Mouse (Mus musculus): ENCODE measurements at regions not wholly inside any gene's neighbourhood (a gene's known extent, or its start where the extent isn't known, plus 50 kb on each side); places are given as distances from the start of the nearest gene placed in this dataset.

- H3K4me3 ChIP-seq (ENCODE audit: insufficient read depth, low read length) = no peak overlapping the region
- no peaks in the 10 kb centered on the region for H3K4me1 ChIP-seq (ENCODE audit: control insufficient read depth, insufficient read depth, low read length)
- TF ChIP-seq CTCF (IDR thresholded peaks at IDR 0.05; ENCODE audit: borderline replicate concordance, insufficient read depth, low read length) (no peak), POLR2A (IDR thresholded peaks at IDR 0.05; ENCODE audit: low read depth, low read length) (no peak)
- no peak overlapping the region for H3K27ac ChIP-seq (ENCODE audit: insufficient read depth, low read length)
These were observed 104.7 kb upstream of the Aldh1a3 start for GRCm38 (mm10) chr7:66532048-66532447.

GRCm38 (mm10) chr7:66531111-66531510, 103.8 kb upstream of the Aldh1a3 start:
- H3K4me1 ChIP-seq (ENCODE audit: control insufficient read depth, insufficient read depth, low read length) = no peaks in the 10 kb centered on the region

DNA sequence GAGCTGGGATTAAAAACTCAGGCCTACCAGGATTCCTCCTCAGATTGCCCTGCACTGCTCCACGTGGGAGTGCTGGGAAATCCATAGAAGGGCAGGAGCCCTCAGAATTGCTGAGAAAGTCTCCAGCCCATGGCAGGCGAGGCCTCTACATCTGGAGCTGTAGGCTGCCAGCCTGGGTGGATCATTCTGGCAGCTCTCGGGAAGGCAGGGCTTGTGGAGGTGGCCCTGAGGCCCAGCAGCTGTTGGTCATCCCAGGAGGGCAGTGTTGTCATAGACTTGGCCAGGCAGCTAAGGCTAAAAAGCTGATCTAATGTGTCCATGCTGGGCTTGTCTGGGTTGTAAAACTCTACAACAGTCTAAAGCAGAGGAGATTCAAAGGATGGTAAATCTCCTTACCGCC, 101.6 kb upstream of the Aldh1a3 start:
- TF ChIP-seq CTCF (IDR thresholded peaks at IDR 0.05; ENCODE audit: borderline replicate concordance, insufficient read depth, low read length) = no peak
- no peak for TF ChIP-seq POLR2A (IDR thresholded peaks at IDR 0.05; ENCODE audit: low read depth, low read length)
- Histone ChIP-seq H3K4me3 (ENCODE audit: insufficient read depth, low read length) (no peak overlapping the region), H3K27ac (ENCODE audit: insufficient read depth, low read length) (no peak overlapping the region), H3K4me1 (ENCODE audit: control insufficient read depth, insufficient read depth, low read length) (no peaks in the 10 kb centered on the region)

More at GRCm38 (mm10) chr7:66531111-66531510, 103.8 kb upstream of the Aldh1a3 start:
- TF ChIP-seq POLR2A (IDR thresholded peaks at IDR 0.05; ENCODE audit: low read depth, low read length) = no peak
- no peak for TF ChIP-seq CTCF (IDR thresholded peaks at IDR 0.05; ENCODE audit: borderline replicate concordance, insufficient read depth, low read length)
- Histone ChIP-seq H3K27ac (ENCODE audit: insufficient read depth, low read length) (no peak overlapping the region), H3K4me3 (ENCODE audit: insufficient read depth, low read length) (no peak overlapping the region)

GRCm38 (mm10) chr7:66523959-66524358, 96.6 kb upstream of the Aldh1a3 start:
- TF ChIP-seq POLR2A (IDR thresholded peaks at IDR 0.05; ENCODE audit: low read depth, low read length) (no peak), CTCF (IDR thresholded peaks at IDR 0.05; ENCODE audit: borderline replicate concordance, insufficient read depth, low read length) (no peak)
- Histone ChIP-seq H3K4me1 (ENCODE audit: control insufficient read depth, insufficient read depth, low read length) (peaks cover 6% of the 10 kb centered on the region; the same call in 1 of the 2 replicates), H3K4me3 (ENCODE audit: insufficient read depth, low read length) (no peak overlapping the region), H3K27ac (ENCODE audit: insufficient read depth, low read length) (no peak overlapping the region)

- TF ChIP-seq POLR2A (IDR thresholded peaks at IDR 0.05; ENCODE audit: low read depth, low read length) (no peak), CTCF (IDR thresholded peaks at IDR 0.05; ENCODE audit: borderline replicate concordance, insufficient read depth, low read length) (no peak)
- no peak overlapping the region for H3K4me3 ChIP-seq (ENCODE audit: insufficient read depth, low read length)
- no peak overlapping the region for H3K27ac ChIP-seq (ENCODE audit: insufficient read depth, low read length)
- H3K4me1 ChIP-seq (ENCODE audit: control insufficient read depth, insufficient read depth, low read length) = peaks cover 6% of the 10 kb centered on the region; the same call in 1 of the 2 replicates
These were observed 94.2 kb upstream of the Aldh1a3 start for GRCm38 (mm10) chr7:66521522-66521921.

DNA sequence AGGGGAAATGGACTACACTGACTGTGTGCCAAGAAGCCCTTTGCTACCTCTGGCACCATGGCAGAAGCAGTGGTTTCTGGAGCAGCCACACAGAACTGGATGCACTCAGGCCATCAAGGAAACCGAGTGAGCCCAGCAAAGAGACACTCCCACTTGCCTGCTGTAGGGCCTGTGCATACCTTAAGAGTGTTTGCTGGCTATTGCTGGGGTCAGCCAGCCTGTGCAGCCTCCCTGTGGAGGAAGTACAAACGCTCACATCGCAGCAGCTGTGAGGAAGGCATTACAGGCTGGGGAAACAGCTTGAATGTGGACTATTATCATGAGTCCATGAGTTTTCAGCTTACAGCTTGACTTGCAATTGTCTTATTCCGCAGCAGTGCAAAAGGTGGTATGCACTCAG, 88.8 kb upstream of the Aldh1a3 start:
- TF ChIP-seq POLR2A (IDR thresholded peaks at IDR 0.05; ENCODE audit: low read depth, low read length) (no peak), CTCF (IDR thresholded peaks at IDR 0.05; ENCODE audit: borderline replicate concordance, insufficient read depth, low read length) (no peak)
- H3K4me1 ChIP-seq (ENCODE audit: control insufficient read depth, insufficient read depth, low read length) = no peaks in the 10 kb centered on the region
- H3K4me3 ChIP-seq (ENCODE audit: insufficient read depth, low read length) = no peak overlapping the region
- no peak overlapping the region for H3K27ac ChIP-seq (ENCODE audit: insufficient read depth, low read length)

GRCm38 (mm10) chr7:66513411-66513810, 86.1 kb upstream of the Aldh1a3 start:
- H3K4me3 ChIP-seq (ENCODE audit: insufficient read depth, low read length) = no peak overlapping the region
- no peak overlapping the region for H3K27ac ChIP-seq (ENCODE audit: insufficient read depth, low read length)
- H3K4me1 ChIP-seq (ENCODE audit: control insufficient read depth, insufficient read depth, low read length) = no peaks in the 10 kb centered on the region
- no peak for TF ChIP-seq CTCF (IDR thresholded peaks at IDR 0.05; ENCODE audit: borderline replicate concordance, insufficient read depth, low read length)
- no peak for TF ChIP-seq POLR2A (IDR thresholded peaks at IDR 0.05; ENCODE audit: low read depth, low read length)

DNA sequence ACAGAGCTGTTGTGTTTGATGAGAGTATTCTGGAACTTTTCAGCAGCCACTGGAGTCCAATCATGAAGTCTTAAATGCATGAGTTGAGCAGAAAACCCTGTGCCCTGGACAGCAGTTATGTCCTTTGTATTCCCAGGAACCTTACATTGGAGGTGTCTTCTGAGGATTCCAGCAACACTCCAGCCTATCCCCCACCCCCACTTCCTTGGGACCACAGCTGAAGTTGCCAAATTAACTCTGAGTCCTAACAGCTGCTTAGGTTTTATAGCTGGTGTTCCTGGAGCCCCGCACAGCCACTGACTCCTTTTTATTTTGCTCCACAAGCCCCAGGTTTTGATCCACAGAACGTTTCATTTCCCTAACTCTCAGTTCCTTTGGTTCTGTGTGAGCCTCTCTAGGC, 78.4 kb upstream of the Aldh1a3 start:
- no peak overlapping the region for H3K4me3 ChIP-seq (ENCODE audit: insufficient read depth, low read length)
- no peaks in the 10 kb centered on the region for H3K4me1 ChIP-seq (ENCODE audit: control insufficient read depth, insufficient read depth, low read length)
- no peak overlapping the region for H3K27ac ChIP-seq (ENCODE audit: insufficient read depth, low read length)
- TF ChIP-seq POLR2A (IDR thresholded peaks at IDR 0.05; ENCODE audit: low read depth, low read length) (no peak), CTCF (IDR thresholded peaks at IDR 0.05; ENCODE audit: borderline replicate concordance, insufficient read depth, low read length) (no peak)

GRCm38 (mm10) chr7:66504519-66504918, 77.2 kb upstream of the Aldh1a3 start:
- Histone ChIP-seq H3K4me3 (ENCODE audit: insufficient read depth, low read length) (no peak overlapping the region), H3K27ac (ENCODE audit: insufficient read depth, low read length) (no peak overlapping the region), H3K4me1 (ENCODE audit: control insufficient read depth, insufficient read depth, low read length) (no peaks in the 10 kb centered on the region)
- no peak for TF ChIP-seq CTCF (IDR thresholded peaks at IDR 0.05; ENCODE audit: borderline replicate concordance, insufficient read depth, low read length)
- no peak for TF ChIP-seq POLR2A (IDR thresholded peaks at IDR 0.05; ENCODE audit: low read depth, low read length)

- Histone ChIP-seq H3K27ac (ENCODE audit: insufficient read depth, low read length) (no peak overlapping the region), H3K4me1 (ENCODE audit: control insufficient read depth, insufficient read depth, low read length) (no peaks in the 10 kb centered on the region), H3K4me3 (ENCODE audit: insufficient read depth, low read length) (no peak overlapping the region)
- TF ChIP-seq CTCF (IDR thresholded peaks at IDR 0.05; ENCODE audit: borderline replicate concordance, insufficient read depth, low read length) (no peak), POLR2A (IDR thresholded peaks at IDR 0.05; ENCODE audit: low read depth, low read length) (no peak)
These were observed 74.1 kb upstream of the Aldh1a3 start for GRCm38 (mm10) chr7:66501425-66501824.

DNA sequence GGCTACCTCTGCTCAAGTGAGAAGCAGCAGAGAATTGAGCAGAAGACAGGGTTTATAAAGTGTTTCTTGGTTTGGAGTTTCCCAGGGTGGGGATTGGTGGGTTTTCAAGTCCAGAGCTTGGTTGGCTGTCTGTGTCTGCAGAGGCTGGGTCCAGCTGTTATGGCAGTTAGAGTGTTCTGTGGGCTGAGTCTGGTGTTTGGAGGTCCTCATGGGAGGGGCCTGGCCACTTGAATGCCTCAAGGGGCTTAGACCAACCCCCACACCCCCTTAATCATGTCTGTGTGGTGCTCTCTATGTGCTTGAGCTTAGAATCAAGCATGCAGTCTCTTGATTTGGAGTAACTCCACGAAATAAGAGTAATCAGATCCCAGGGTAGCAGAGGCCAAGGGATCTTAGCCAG, 70.2 kb upstream of the Aldh1a3 start:
- no peak overlapping the region for H3K27ac ChIP-seq (ENCODE audit: insufficient read depth, low read length)
- H3K4me3 ChIP-seq (ENCODE audit: insufficient read depth, low read length) = no peak overlapping the region
- no peaks in the 10 kb centered on the region for H3K4me1 ChIP-seq (ENCODE audit: control insufficient read depth, insufficient read depth, low read length)
- TF ChIP-seq CTCF (IDR thresholded peaks at IDR 0.05; ENCODE audit: borderline replicate concordance, insufficient read depth, low read length) (no peak), POLR2A (IDR thresholded peaks at IDR 0.05; ENCODE audit: low read depth, low read length) (no peak)
